Mouse (Mus musculus) monocyte, adult 5-6 weeks (primary cell): ENCODE data around the gene Chfr. TPM values are rescaled to one million over a fixed set of nuclear protein-coding genes. Genes with fewer than 3 reads are reported as not detected.
A peak's percentile ranks its signal among the peaks of the same experiment; 100 is the strongest.
"Not testable (repeated sequence)": the region's sequence is repeated elsewhere in the genome, so short reads cannot be mapped to it uniquely, and the experiment has no call there.

Experiments
- ATAC-seq: fragments of 153-309, 156-312 bp; replicated peaks from 2 replicates; pipeline ENCODE4 v1.8.0; 2017; ENCODE audit warnings: mild to moderate bottlenecking; ENCODE audit not compliant: low TSS enrichment, insufficient number of reproducible peaks, severe bottlenecking, poor library complexity, low FRiP score
- total RNA-seq: library from RNA; stranded (forward); fragments of 200-1000, 200-491, 200-594 nt; gene quantifications from 3 replicates; pipeline ENCODE4 v1.2.3, GENCODE M21; 2017

Gene Chfr
- total RNA-seq, 1 experiment from 2014 or later, result 84.6 TPM

- ATAC-seq, result no peak
Observed at GRCm38 (mm10) chr5:110106901-110107564, 28.6 kb upstream of the Chfr start.

GRCm38 (mm10) chr5:110107581-110108304, 27.9 kb upstream of the Chfr start, which contains the start of gene Gtpbp6:
Gtpbp6 (minus strand) TSS chr5:110108197.
- peak; percentile 72 for ATAC-seq

GRCm38 (mm10) chr5:110108305-110108628, 27.4 kb upstream of the Chfr start:
- peak; percentile 65; the same call in 1 of the 2 replicates for ATAC-seq

- peak; percentile 27 for ATAC-seq
Observed at GRCm38 (mm10) chr5:110109991-110110441, 25.6 kb upstream of the Chfr start, which contains the start of gene Zfp605. Zfp605 (plus strand) TSS chr5:110110092.

GRCm38 (mm10) chr5:110122380-110122779, 13.3 kb upstream of the Chfr start:
- not testable (repeated sequence) for ATAC-seq

DNA sequence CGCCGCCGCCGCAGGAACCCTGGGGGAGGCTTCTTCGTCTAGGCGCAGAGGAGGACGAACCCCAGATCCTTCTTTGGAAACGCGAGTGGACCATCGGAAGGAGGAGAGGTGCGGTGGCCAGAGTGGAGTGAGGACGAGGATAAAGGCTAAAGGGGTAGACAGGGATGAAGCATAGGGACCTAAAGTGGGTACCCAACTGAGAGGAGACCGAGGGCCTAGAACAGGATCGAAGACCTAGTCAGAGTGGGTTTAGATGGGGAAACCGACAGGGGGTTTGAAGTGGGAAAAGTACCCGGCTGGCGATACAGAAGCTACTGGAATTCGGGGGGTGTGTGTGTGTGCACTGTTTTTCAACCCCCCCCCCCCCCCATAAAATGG, 434 bp downstream of the Chfr start:
- no peak; the same call in 1 of the 2 replicates for ATAC-seq

DNA sequence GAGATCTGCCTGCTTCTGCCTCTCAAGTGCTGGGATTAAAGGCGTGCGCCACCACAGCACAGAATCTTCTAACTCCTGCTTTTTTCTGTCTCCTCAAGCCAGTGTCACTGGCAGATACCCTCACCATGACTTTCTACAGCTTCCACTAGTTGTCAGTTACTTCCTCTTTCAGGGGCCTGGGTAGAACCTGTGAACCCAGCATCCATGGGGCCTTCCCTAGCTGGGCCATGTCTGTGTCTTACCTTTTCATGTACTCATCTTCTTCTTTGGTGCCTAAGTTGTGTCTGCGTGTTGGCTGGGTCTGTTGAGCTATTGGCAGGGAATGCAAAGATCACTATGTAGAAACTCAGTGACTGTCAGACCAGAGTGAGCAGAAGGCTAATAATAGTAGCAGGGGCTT, 2.2 kb downstream of the Chfr start:
- no peak for ATAC-seq

DNA sequence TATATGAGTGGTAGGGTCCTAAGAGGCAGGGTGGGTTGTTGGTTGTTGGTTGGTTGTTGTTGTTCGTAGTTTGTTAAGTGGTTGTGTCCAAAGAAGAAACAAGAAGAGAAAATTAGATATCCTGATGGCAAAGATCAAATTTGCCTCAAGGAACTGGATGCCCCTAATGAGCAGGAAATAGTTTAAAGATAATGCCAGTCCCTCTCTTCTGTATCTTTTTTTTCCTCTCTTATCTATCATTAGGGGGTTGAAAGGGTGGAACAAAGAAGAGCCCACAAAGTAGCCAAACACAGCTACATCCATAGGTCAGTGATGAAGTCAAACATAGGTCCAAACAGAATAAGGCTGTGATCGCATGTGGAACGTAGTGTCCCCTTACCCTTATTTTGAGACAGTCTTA, 3.7 kb downstream of the Chfr start:
- no peak for ATAC-seq

GRCm38 (mm10) chr5:110140424-110140823, 4.8 kb downstream of the Chfr start:
- no peak for ATAC-seq

DNA sequence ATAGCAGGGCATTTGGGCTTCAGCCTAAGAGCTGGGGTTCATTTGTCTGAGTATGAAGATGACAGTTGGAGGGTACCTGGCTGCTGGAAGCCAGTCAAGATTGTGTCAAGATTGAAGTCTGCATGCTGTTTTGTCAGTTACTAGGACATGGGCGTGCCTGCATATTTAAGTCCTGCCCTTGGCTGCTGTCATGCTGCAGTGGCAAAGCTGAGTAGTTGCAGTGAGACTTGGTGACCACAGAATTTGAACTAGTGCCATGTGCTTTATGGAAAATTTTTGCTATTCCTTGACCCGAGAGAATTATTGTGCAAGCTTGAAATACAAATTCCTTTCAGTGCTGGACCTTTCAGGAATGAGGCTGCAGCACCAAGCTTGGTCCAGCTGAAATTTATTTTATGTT, 6.7 kb downstream of the Chfr start:
- ATAC-seq, result no peak

- ATAC-seq, result no peak
Observed at GRCm38 (mm10) chr5:110143007-110143406, 7.4 kb downstream of the Chfr start.

DNA sequence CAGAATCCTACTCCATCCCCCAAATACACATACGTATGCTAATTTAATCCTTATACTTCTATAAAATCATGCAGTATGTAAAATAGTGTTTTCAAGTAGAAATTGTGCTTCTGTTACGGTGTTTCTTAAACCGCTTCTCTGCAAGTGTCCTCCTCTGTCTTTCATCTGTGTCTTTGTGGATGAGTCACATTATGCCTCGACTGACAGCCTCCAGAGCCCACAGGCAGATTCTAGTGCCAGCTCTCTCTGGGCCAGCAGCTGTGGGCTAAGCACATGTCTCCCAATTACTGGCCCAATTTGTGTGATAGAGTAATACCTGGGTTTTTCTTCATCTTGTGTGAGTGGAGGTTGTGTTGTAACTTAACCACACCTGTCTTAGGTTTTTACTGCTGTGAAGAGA, 33.7 kb downstream of the Chfr start:
- ATAC-seq, result no peak

DNA sequence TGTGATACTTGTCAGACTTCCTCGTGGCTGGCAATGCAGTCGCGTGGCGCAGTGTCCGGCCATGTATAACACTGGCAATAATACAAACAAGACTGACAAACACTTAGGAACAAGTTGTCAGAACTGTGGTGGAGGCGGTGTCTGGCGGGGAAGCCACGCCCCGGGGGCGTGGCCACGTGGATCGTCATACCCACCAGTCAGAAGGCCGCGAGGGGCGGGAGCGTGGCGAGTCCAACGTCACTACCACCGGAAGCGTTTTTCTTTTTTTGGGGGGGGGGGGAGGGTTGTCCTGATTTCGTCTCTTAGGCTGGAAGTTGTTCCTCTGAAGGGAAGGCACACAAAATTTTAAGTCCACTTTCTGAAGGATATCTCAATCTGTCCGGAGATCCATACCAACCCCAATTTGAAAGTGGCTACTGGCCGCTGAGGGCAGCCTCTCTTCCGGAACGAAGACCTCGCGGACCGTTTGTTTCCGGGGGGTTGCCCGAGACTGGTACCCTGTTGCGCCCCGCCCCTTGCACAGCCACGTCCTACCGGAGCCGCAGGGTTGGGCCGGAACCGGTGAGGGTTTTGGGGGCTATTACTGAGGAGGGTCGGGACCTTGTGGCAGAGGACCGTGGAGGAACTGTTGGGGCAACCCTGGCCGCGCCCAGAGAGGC, 40.8 kb downstream of the Chfr start, which contains the start of gene Golga3:
TSS of gene Golga3 (plus strand) at position 340 of the 659 bp plus-strand sequence.
- peak; percentile 88 for ATAC-seq

DNA sequence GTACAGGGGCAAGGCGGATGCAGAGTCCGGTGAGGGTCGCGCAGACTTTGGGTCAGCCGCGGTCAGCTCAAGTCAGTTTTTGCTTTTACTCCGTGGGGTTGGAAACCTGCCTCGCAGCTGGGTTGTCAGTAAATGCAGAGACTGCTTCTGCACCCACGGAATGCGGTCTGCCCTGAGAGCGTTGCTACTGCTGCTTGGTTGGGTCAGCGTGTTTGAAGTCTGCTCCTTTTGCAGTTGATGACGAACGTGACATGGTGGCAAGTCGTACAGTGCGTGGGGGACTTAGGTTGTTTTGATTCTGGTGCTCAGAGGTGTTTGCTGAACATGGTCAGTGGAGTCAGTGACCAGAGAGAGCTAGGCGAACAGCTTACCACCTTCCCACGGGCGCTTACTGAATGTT, 41.4 kb downstream of the Chfr start:
- ATAC-seq, result peak; percentile 3; the same call in 1 of the 2 replicates

GRCm38 (mm10) chr5:110178628-110179027, 43.0 kb downstream of the Chfr start:
- no peak for ATAC-seq

- no peak for ATAC-seq
Observed at GRCm38 (mm10) chr5:110181716-110182115, 46.1 kb downstream of the Chfr start.

DNA sequence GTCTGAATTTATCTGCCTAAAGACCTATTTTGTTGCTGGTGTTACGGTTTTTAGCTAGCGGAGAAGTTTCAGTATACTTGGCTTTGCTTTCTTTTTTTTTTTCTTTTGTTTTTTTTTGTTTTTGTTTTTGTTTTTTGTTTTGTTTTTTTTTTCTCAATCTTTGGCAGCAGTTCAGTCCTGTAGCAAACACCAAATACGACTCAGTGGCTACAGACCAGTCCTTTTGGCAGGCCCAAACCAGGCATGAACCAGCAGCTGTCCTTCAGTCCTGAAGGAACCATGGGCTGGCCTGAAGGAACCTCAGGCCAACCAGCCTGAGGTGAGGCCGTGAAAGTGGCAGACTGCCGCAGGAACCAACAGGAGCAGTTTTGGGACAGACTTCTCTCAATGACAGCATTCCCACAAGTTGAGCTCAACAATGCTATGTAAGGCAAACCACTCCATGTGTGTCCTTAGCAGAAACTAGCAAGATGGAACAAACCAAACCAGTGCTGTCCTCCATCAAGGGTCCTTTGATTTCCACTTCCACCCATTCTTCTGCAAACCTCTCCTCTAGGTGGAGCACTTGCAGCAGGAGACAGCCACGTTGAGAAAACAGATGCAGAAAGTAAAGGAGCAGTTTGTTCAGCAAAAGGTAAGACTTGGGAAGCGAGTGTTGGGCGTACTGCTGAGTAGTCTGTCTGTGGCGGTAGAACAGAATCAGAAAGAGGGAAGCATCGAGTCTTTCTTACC, 67.7 kb downstream of the Chfr start:
- ATAC-seq, result no peak

DNA sequence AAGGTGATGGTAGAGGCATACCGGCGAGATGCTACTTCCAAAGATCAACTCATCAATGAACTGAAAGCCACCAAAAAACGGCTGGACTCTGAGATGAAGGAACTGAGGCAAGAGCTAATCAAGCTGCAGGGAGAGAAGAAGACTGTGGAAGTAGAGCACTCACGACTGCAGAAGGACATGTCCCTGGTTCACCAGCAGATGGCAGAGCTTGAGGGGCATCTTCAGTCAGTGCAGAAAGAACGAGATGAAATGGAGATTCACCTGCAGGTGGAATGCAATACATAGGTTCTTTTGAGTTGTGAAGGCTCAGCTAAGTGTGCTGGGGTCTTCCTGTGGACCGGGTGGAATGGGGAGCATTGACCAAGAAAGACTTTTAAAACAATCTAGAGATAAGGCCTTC, 69.1 kb downstream of the Chfr start:
- no peak for ATAC-seq

GRCm38 (mm10) chr5:110211312-110211711, 75.7 kb downstream of the Chfr start:
- peak; percentile 93 for ATAC-seq
